Mouse (Mus musculus) intestine, embryonic 16.5 days (tissue): Measurements from ENCODE around the gene Gls2. TPM values are rescaled to one million over a fixed set of nuclear protein-coding genes. Genes with fewer than 3 reads are reported as not detected.

Experiments used
- ATAC-seq: fragments of 200-750 bp; cut with Nextera tagmentation; 2 replicates; pipeline ENCODE4 v1.8.0; 2017; ENCODE audit warnings: moderate TSS enrichment, moderate library complexity
- H3K27ac ChIP-seq: fragments of 300-500 bp; sonication (generic); 2 replicates; pipeline ENCODE4 v1.5.1; 2014; ENCODE audit warnings: mild to moderate bottlenecking, low read length
- H3K27me3 ChIP-seq: fragments of 300-500 bp; sonication (generic); replicated peaks from 2 replicates; pipeline ENCODE4 v1.6.1; 2014; ENCODE audit warnings: low read length, control low read depth, mixed read lengths; ENCODE audit not compliant: control insufficient read depth, insufficient read depth
- H3K36me3 ChIP-seq: fragments of 300-500 bp; sonication (generic); 2 replicates; pipeline ENCODE4 v1.6.1; 2014; ENCODE audit warnings: low read length, control low read depth; ENCODE audit not compliant: control insufficient read depth, insufficient read depth
- H3K4me1 ChIP-seq: fragments of 300-500 bp; sonication (generic); 2 replicates; pipeline ENCODE4 v1.6.1; 2014; ENCODE audit warnings: low read length, control low read depth, mixed read lengths; ENCODE audit not compliant: control insufficient read depth, insufficient read depth
- H3K4me2 ChIP-seq: fragments of 300-500 bp; sonication (generic); 2 replicates; pipeline ENCODE4 v1.6.1; 2014; ENCODE audit warnings: low read depth, low read length, control low read depth
- H3K4me3 ChIP-seq: fragments of 300-500 bp; sonication (generic); 2 replicates; pipeline ENCODE4 v1.5.1; 2014; ENCODE audit warnings: mild to moderate bottlenecking, low read length
- H3K9ac ChIP-seq: fragments of 300-500 bp; sonication (generic); 2 replicates; pipeline ENCODE4 v1.6.1; 2014; ENCODE audit warnings: low read depth, low read length
- H3K9me3 ChIP-seq: fragments of 300-500 bp; sonication (generic); 2 replicates; pipeline ENCODE4 v1.6.1; 2016; ENCODE audit warnings: low read length, control low read depth; ENCODE audit not compliant: control insufficient read depth
- WGBS: fragments of 180-500 bp; shearing (Covaris S2); extraction: QIAGEN DNeasy Blood & Tissue Kit; methylation state at CpG from one replicate; pipeline ENCODE4 v1.1.7; 2014; 5-methylcytosine and 5-hydroxymethylcytosine counted together
- polyA plus RNA-seq: library from polyadenylated mRNA; unstranded; fragments of >200 nt; fragmentation: Nextera tagmentation; extraction: Ambion mirVana; gene quantifications from 2 replicates; pipeline ENCODE4 v1.2.1, GENCODE M21; 2015

Gls2 gene
- polyA plus RNA-seq, 1 experiment from 2014 or later, result 2.2 TPM

- H3K27ac ChIP-seq, result no peak overlapping the region
- H3K9ac ChIP-seq, result no peak overlapping the region
- 85% methylated on average over 4 of the region's 4 CpGs for WGBS
- no peak overlapping the region for H3K4me2 ChIP-seq
- no peaks in the 10 kb centered on the region for H3K27me3 ChIP-seq
- no peaks in the 10 kb centered on the region for H3K4me1 ChIP-seq
- no peak for ATAC-seq
- H3K9me3 ChIP-seq, result no peaks in the 10 kb centered on the region
- H3K4me3 ChIP-seq, result no peak overlapping the region
- no peaks in the 10 kb centered on the region; the same call in 1 of the 2 replicates for H3K36me3 ChIP-seq
Measured at GRCm38 (mm10) chr10:128239140-128239539, 44.9 kb downstream of the Gls2 start.

- no peak overlapping the region for H3K4me2 ChIP-seq
- H3K9me3 ChIP-seq, result no peaks in the 10 kb centered on the region
- no peak overlapping the region for H3K9ac ChIP-seq
- H3K4me3 ChIP-seq, result no peak overlapping the region
- WGBS, result 82% methylated on average over 18 of the region's 18 CpGs
- ATAC-seq, result no peak
- no peaks in the 10 kb centered on the region for H3K27me3 ChIP-seq
- no peaks in the 10 kb centered on the region for H3K4me1 ChIP-seq
- no peaks in the 10 kb centered on the region; the same call in 1 of the 2 replicates for H3K36me3 ChIP-seq
- H3K27ac ChIP-seq, result no peak overlapping the region
Measured at GRCm38 (mm10) chr10:128240131-128240530, 45.9 kb downstream of the Gls2 start.

GRCm38 (mm10) chr10:128243252-128243651, 49.0 kb downstream of the Gls2 start:
- no peak overlapping the region for H3K9ac ChIP-seq
- no peak overlapping the region for H3K4me3 ChIP-seq
- WGBS, result 94% methylated on average over 8 of the region's 8 CpGs
- peaks cover 3% of the 10 kb centered on the region; the same call in 1 of the 2 replicates for H3K36me3 ChIP-seq
- H3K9me3 ChIP-seq, result no peaks in the 10 kb centered on the region
- H3K27me3 ChIP-seq, result no peaks in the 10 kb centered on the region
- H3K4me1 ChIP-seq, result no peaks in the 10 kb centered on the region
- no peak overlapping the region for H3K4me2 ChIP-seq
- no peak for ATAC-seq
- no peak overlapping the region for H3K27ac ChIP-seq

GRCm38 (mm10) chr10:128244121-128244520, 49.9 kb downstream of the Gls2 start:
- Histone ChIP-seq H3K4me2 (no peak overlapping the region), H3K36me3 (peaks cover 3% of the 10 kb centered on the region; the same call in 1 of the 2 replicates), H3K4me1 (no peaks in the 10 kb centered on the region), H3K27me3 (no peaks in the 10 kb centered on the region), H3K9me3 (no peaks in the 10 kb centered on the region), H3K4me3 (no peak overlapping the region), H3K9ac (no peak overlapping the region), H3K27ac (no peak overlapping the region)
- ATAC-seq, result no peak
- WGBS, result 95% methylated on average over 15 of the region's 15 CpGs

GRCm38 (mm10) chr10:128247020-128247732, 52.9 kb downstream of the Gls2 start:
- H3K4me1 ChIP-seq, result no peaks in the 10 kb centered on the region
- no peak overlapping the region for H3K4me2 ChIP-seq
- no peaks in the 10 kb centered on the region for H3K27me3 ChIP-seq
- WGBS, result 85% methylated on average over 17 of the region's 17 CpGs
- 0 out of 2 replicates have a peak, but pooled peaks have one; percentile 56 for ATAC-seq
- H3K36me3 ChIP-seq, result peaks cover 6% of the 10 kb centered on the region; the same call in 1 of the 2 replicates
- H3K4me3 ChIP-seq, result no peak overlapping the region
- peak overlapping the region; percentile 58; the same call in 1 of the 2 replicates for H3K27ac ChIP-seq
- no peak overlapping the region for H3K9ac ChIP-seq
- no peaks in the 10 kb centered on the region for H3K9me3 ChIP-seq

GRCm38 (mm10) chr10:128250565-128250964, 56.3 kb downstream of the Gls2 start:
- H3K9ac ChIP-seq, result no peak overlapping the region
- H3K27ac ChIP-seq, result no peak overlapping the region
- no peak overlapping the region for H3K4me3 ChIP-seq
- H3K27me3 ChIP-seq, result no peaks in the 10 kb centered on the region
- H3K9me3 ChIP-seq, result no peaks in the 10 kb centered on the region
- H3K36me3 ChIP-seq, result peaks cover 6% of the 10 kb centered on the region; the same call in 1 of the 2 replicates
- no peak for ATAC-seq
- 90% methylated on average over 13 of the region's 13 CpGs for WGBS
- no peaks in the 10 kb centered on the region for H3K4me1 ChIP-seq
- no peak overlapping the region for H3K4me2 ChIP-seq

- Histone ChIP-seq H3K27me3 (no peaks in the 10 kb centered on the region), H3K4me1 (no peaks in the 10 kb centered on the region)
- 79% methylated on average over 4 of the region's 4 CpGs for WGBS
Measured at GRCm38 (mm10) chr10:128253677-128254255, 59.5 kb downstream of the Gls2 start, which contains the start of gene Apon. Gene Apon, plus strand, starts transcription at chr10:128254096.

GRCm38 (mm10) chr10:128255925-128256324, 61.7 kb downstream of the Gls2 start:
- no peak for ATAC-seq
- Histone ChIP-seq H3K9ac (no peak overlapping the region), H3K27me3 (no peaks in the 10 kb centered on the region), H3K4me2 (no peak overlapping the region), H3K4me1 (no peaks in the 10 kb centered on the region), H3K27ac (no peak overlapping the region), H3K36me3 (no peaks in the 10 kb centered on the region), H3K9me3 (no peaks in the 10 kb centered on the region), H3K4me3 (no peak overlapping the region)
- 84% methylated on average over 8 of the region's 8 CpGs for WGBS

More at GRCm38 (mm10) chr10:128253677-128254255, 59.5 kb downstream of the Gls2 start, which contains the start of gene Apon:
- H3K9me3 ChIP-seq, result no peaks in the 10 kb centered on the region
- no peak within 1 kb of the TSS for H3K4me2 ChIP-seq
- no peak within 1 kb of the TSS for H3K27ac ChIP-seq
- no peak within 1 kb of the TSS for H3K9ac ChIP-seq
- H3K36me3 ChIP-seq, result peaks cover 3% of the 10 kb centered on the region; the same call in 1 of the 2 replicates
- ATAC-seq, result 0 out of 2 replicates have a peak, but pooled peaks have one; percentile 46
- H3K4me3 ChIP-seq, result no peak within 1 kb of the TSS

GRCm38 (mm10) chr10:128256328-128256727, 62.1 kb downstream of the Gls2 start:
- Histone ChIP-seq H3K27ac (no peak overlapping the region), H3K4me1 (no peaks in the 10 kb centered on the region), H3K9ac (no peak overlapping the region), H3K4me3 (no peak overlapping the region), H3K27me3 (no peaks in the 10 kb centered on the region), H3K4me2 (no peak overlapping the region), H3K9me3 (no peaks in the 10 kb centered on the region), H3K36me3 (no peaks in the 10 kb centered on the region)
- no peak for ATAC-seq
- WGBS, result 84% methylated on average over 8 of the region's 8 CpGs
